ENCODE assay signal across 9 mouse cellular contexts in the genomic region with DNA sequence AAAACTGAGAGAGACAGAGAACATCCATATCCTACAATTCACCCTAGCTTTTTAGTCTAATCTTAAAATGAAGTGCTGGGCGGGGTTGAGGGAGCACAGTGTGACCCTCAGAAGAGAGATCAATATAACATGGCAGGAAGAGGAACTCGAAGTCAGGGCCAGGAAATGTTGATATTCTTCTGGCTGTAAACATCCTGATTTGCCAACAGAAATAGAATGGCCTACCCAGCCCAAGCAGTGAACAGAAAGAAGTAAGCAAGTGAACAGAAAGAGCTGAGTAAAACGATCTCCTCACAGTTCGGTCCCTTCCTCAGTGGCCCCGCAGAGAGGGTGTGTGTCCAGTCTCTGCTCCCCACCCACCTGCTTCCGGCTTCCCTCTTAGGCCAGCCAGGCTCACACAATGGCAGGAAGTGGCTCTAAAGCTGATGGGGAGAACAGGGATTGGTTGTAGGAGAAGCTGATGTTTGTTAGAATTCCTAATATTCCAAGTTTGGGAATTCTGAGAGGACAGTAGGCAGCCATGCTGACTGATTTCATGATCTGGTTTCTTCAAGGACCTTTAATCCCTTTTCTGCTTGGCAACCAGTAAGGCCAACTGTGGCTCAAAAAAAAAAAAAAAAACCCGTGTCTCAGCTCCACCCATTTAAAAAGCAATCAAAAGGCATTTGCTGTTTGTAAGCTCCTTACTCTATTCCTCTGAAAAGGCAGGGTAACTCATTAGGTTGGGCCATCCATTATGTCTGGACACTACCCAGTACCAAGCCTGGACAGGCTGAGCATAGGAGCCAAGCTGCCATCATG.
A peak's percentile ranks its signal among the peaks of the same experiment; 100 is the strongest.
DNase-seq lines count a peak whose midpoint lies in the region; ATAC-seq and TF ChIP-seq lines count a peak whose summit lies in the region.
"Had no signal": no experiment of that assay in that cellular context is flagged by ENCODE, and none has a peak within 500 bp of the region (broad histone marks: within the 10 kb centered on the region; RNA-seq: fewer than 3 reads in every experiment).

No protein-coding gene starts in this region.

- no peaks in the 10 kb centered on the region for H3K27me3 ChIP-seq in liver, adult 2 months (ENCODE audit: control insufficient read depth, insufficient read depth, low read length)
- H3K27me3 ChIP-seq in midbrain, postnatal 0 days (ENCODE audit: insufficient read depth, low read length), result no peaks in the 10 kb centered on the region

- no peak overlapping the region for H3K9ac ChIP-seq in liver, adult 2 months (ENCODE audit: low read depth, low read length)
- no peak overlapping the region for H3K9ac ChIP-seq in midbrain, postnatal 0 days (replicated peaks; ENCODE audit: low read length, poor library complexity, severe bottlenecking)

- no peak overlapping the region for H3K4me2 ChIP-seq in midbrain, postnatal 0 days (ENCODE audit: low read depth, low read length, poor library complexity, severe bottlenecking)

- peak overlapping the region; percentile 99 for H3K27ac ChIP-seq in brown adipose tissue, adult 24 weeks (replicated peaks; ENCODE audit: low read depth, low read length)
- H3K27ac ChIP-seq in liver, adult 2 months (replicated peaks; ENCODE audit: insufficient read depth, low read depth, low read length), result peak overlapping the region; percentile 86
- H3K27ac ChIP-seq in olfactory bulb, adult 2 months (ENCODE audit: insufficient read depth, low read depth, low read length), result peak overlapping the region; percentile 27
- H3K27ac ChIP-seq in midbrain, postnatal 0 days (ENCODE audit: low read depth, low read length), result no peak overlapping the region

- peaks cover 6% of the 10 kb centered on the region; the same call in 1 of the 2 replicates for H3K79me2 ChIP-seq in liver, adult 2 months (ENCODE audit: control insufficient read depth, insufficient read depth, low read length)

- no peak for TF ChIP-seq CTCF in liver, adult 2 months (IDR thresholded peaks at IDR 0.05; ENCODE audit: low read depth, low read length)
- no peak for TF ChIP-seq CTCF in olfactory bulb, adult 2 months (IDR thresholded peaks at IDR 0.05; ENCODE audit: insufficient read depth, low read depth, low read length)
- no peak for TF ChIP-seq CTCF in midbrain, postnatal 0 days (IDR thresholded peaks at IDR 0.05)

- peak; percentile 25 to 32; a peak in 2 of 4 replicates for ATAC-seq in hematopoietic stem cell, adult 5-6 weeks (replicated peaks in 1 of 2; ENCODE audit: insufficient read depth in 1 of 2, low FRiP score in 2 of 2, low TSS enrichment in 1 of 2, low read depth in 1 of 2, poor library complexity in 2 of 2, severe bottlenecking in 2 of 2)
- no peak for ATAC-seq in midbrain, postnatal 0 days (ENCODE audit: low FRiP score)

- DNase-seq in gastrocnemius, adult 18-20 months (ENCODE audit: low spot score), result peak; percentile 44
- no peak for DNase-seq in gastrocnemius, postnatal 10 days
- DNase-seq in liver, adult 2 months (ENCODE audit: extremely low read depth, low read depth, low spot score), result peak; percentile 81
- no peak for DNase-seq in midbrain, postnatal 0 days (ENCODE audit: low spot score)
- DNase-seq in cerebellum, postnatal 10 days, result no peak

- 31% methylated on average over 7 of the region's 7 CpGs for WGBS in liver, adult 2 months
- WGBS in olfactory bulb, adult 2 months, result 68% methylated on average over 7 of the region's 7 CpGs
- 78% methylated on average over 7 of the region's 7 CpGs for WGBS in midbrain, postnatal 0 days

- H3K4me1 ChIP-seq in brown adipose tissue, adult 24 weeks (ENCODE audit: control insufficient read depth, insufficient read depth, insufficient read length, low read length), result peaks cover 50% of the 10 kb centered on the region
- H3K4me1 ChIP-seq in liver, adult 2 months (ENCODE audit: control insufficient read depth, insufficient read depth, low read length), result peaks cover 49% of the 10 kb centered on the region
- 0 out of 2 replicates have a peak, but pooled peaks cover 4% of the 10 kb centered on the region for H3K4me1 ChIP-seq in olfactory bulb, adult 2 months (ENCODE audit: control insufficient read depth, insufficient read depth, low read length)
- no peaks in the 10 kb centered on the region for H3K4me1 ChIP-seq in midbrain, postnatal 0 days (ENCODE audit: insufficient read depth, low read length)

- no peak for TF ChIP-seq POLR2A in liver, adult 2 months (IDR thresholded peaks at IDR 0.05; ENCODE audit: extremely low read depth, insufficient read depth, low read length)
- no peak for TF ChIP-seq POLR2A in olfactory bulb, adult 2 months (IDR thresholded peaks at IDR 0.05; ENCODE audit: insufficient read depth, low read depth, low read length)

- H3K4me3 ChIP-seq in brown adipose tissue, adult 24 weeks (ENCODE audit: insufficient read depth, low read depth, low read length), result peak overlapping the region; percentile 32
- H3K4me3 ChIP-seq in liver, adult 2 months (ENCODE audit: insufficient read depth, low read depth, low read length), result no peak overlapping the region
- no peak overlapping the region for H3K4me3 ChIP-seq in olfactory bulb, adult 2 months (ENCODE audit: insufficient read depth, low read depth, low read length)
- no peak overlapping the region for H3K4me3 ChIP-seq in midbrain, postnatal 0 days (ENCODE audit: low read depth, low read length)

- H3K36me3 ChIP-seq in liver, adult 2 months (ENCODE audit: control insufficient read depth, insufficient read depth, low read length), result peaks cover 18% of the 10 kb centered on the region
- H3K36me3 ChIP-seq in midbrain, postnatal 0 days (ENCODE audit: insufficient read depth, low read length), result 0 out of 2 replicates have a peak, but pooled peaks cover 4% of the 10 kb centered on the region

- H3K9me3 ChIP-seq in midbrain, postnatal 0 days (ENCODE audit: low read length), result no peaks in the 10 kb centered on the region
- H3K9me3 ChIP-seq: G1E had no signal

Comparison
In these comparisons a context has a peak if more than half of its experiments do, and no peak if none do; other contexts are left out.
1. DNase-seq: peak in gastrocnemius, adult 18-20 months (single experiment) and liver, adult 2 months (single experiment); none in gastrocnemius, postnatal 10 days (single experiment), midbrain, postnatal 0 days (single experiment) and cerebellum, postnatal 10 days (0 of 2).